Mouse (Mus musculus): ENCODE measurements around the gene Etl4. TPM values are rescaled to one million over a fixed set of nuclear protein-coding genes. Genes with fewer than 3 reads are reported as not detected.

Gene Etl4
- polyA plus RNA-seq, 1 experiment from 2014 or later = 28.4 TPM

- no peak for ATAC-seq (ENCODE audit: insufficient number of reproducible peaks, insufficient read depth, low FRiP score, low TSS enrichment)
- H3K9me3 ChIP-seq = no peaks in the 10 kb centered on the region
- no peaks in the 10 kb centered on the region for H3K27me3 ChIP-seq
- no peak overlapping the region for H3K27ac ChIP-seq
- WGBS = 57% methylated on average over 2 of the region's 2 CpGs
- H3K9ac ChIP-seq = no peak overlapping the region
- H3K36me3 ChIP-seq = no peaks in the 10 kb centered on the region
- peaks cover 8% of the 10 kb centered on the region; the same call in 1 of the 2 replicates for H3K4me1 ChIP-seq
- H3K4me2 ChIP-seq (replicated peaks) = no peak overlapping the region
- no peak overlapping the region for H3K4me3 ChIP-seq
These were observed 608.9 kb downstream of the Etl4 start for GRCm38 (mm10) chr2:20518506-20518905.

GRCm38 (mm10) chr2:20519447-20520098 is 610.0 kb downstream of the Etl4 start:
- ATAC-seq (ENCODE audit: insufficient number of reproducible peaks, insufficient read depth, low FRiP score, low TSS enrichment) = peak; percentile 74
- H3K27me3 ChIP-seq = no peaks in the 10 kb centered on the region
- H3K4me2 ChIP-seq (replicated peaks) = peak overlapping the region; percentile 73
- peak overlapping the region; percentile 83 for H3K27ac ChIP-seq
- peak overlapping the region; percentile 55 for H3K4me3 ChIP-seq
- under 1% methylated on average over 39 of the region's 39 CpGs for WGBS
- no peaks in the 10 kb centered on the region for H3K36me3 ChIP-seq
- no peaks in the 10 kb centered on the region for H3K9me3 ChIP-seq
- peak overlapping the region; percentile 75 for H3K9ac ChIP-seq
- peaks cover 8% of the 10 kb centered on the region; the same call in 1 of the 2 replicates for H3K4me1 ChIP-seq

- H3K9me3 ChIP-seq = no peaks in the 10 kb centered on the region
- H3K27me3 ChIP-seq = no peaks in the 10 kb centered on the region
- peak overlapping the region; percentile 75 for H3K9ac ChIP-seq
- ATAC-seq (ENCODE audit: insufficient number of reproducible peaks, insufficient read depth, low FRiP score, low TSS enrichment) = no peak
- under 1% methylated on average over 12 of the region's 12 CpGs for WGBS
- peak overlapping the region; percentile 73 for H3K4me2 ChIP-seq (replicated peaks)
- H3K27ac ChIP-seq = peak overlapping the region; percentile 83
- peaks cover 8% of the 10 kb centered on the region; the same call in 1 of the 2 replicates for H3K4me1 ChIP-seq
- H3K4me3 ChIP-seq = peak overlapping the region; percentile 55
- H3K36me3 ChIP-seq = no peaks in the 10 kb centered on the region
These were observed 610.5 kb downstream of the Etl4 start for GRCm38 (mm10) chr2:20520099-20520475.

- H3K36me3 ChIP-seq = no peaks in the 10 kb centered on the region
- peak overlapping the region; percentile 55 for H3K4me3 ChIP-seq
- H3K4me2 ChIP-seq (replicated peaks) = peak overlapping the region; percentile 73
- 25% methylated on average over 23 of the region's 23 CpGs for WGBS
- H3K27ac ChIP-seq = no peak overlapping the region
- no peaks in the 10 kb centered on the region for H3K9me3 ChIP-seq
- peaks cover 9% of the 10 kb centered on the region; the same call in 1 of the 2 replicates for H3K4me1 ChIP-seq
- no peak for ATAC-seq (ENCODE audit: insufficient number of reproducible peaks, insufficient read depth, low FRiP score, low TSS enrichment)
- H3K9ac ChIP-seq = peak overlapping the region; percentile 75
- H3K27me3 ChIP-seq = no peaks in the 10 kb centered on the region
These were observed 611.3 kb downstream of the Etl4 start for GRCm38 (mm10) chr2:20520636-20521595.

- WGBS = 45% methylated on average over 11 of the region's 11 CpGs
- H3K27ac ChIP-seq = no peak overlapping the region
- H3K4me3 ChIP-seq = no peak overlapping the region
- H3K4me1 ChIP-seq = peaks cover 13% of the 10 kb centered on the region; the same call in 1 of the 2 replicates
- ATAC-seq (ENCODE audit: insufficient number of reproducible peaks, insufficient read depth, low FRiP score, low TSS enrichment) = no peak
- H3K9me3 ChIP-seq = no peaks in the 10 kb centered on the region
- H3K36me3 ChIP-seq = no peaks in the 10 kb centered on the region
- H3K9ac ChIP-seq = no peak overlapping the region
- no peaks in the 10 kb centered on the region for H3K27me3 ChIP-seq
- peak overlapping the region; percentile 73 for H3K4me2 ChIP-seq (replicated peaks)
These were observed 612.2 kb downstream of the Etl4 start for GRCm38 (mm10) chr2:20521686-20522285.

- H3K27me3 ChIP-seq = no peaks in the 10 kb centered on the region
- peaks cover 13% of the 10 kb centered on the region; the same call in 1 of the 2 replicates for H3K4me1 ChIP-seq
- WGBS = 83% methylated on average over 3 of the region's 3 CpGs
- no peak overlapping the region for H3K4me2 ChIP-seq (replicated peaks)
- H3K9ac ChIP-seq = no peak overlapping the region
- H3K9me3 ChIP-seq = no peaks in the 10 kb centered on the region
- H3K36me3 ChIP-seq = no peaks in the 10 kb centered on the region
- ATAC-seq (ENCODE audit: insufficient number of reproducible peaks, insufficient read depth, low FRiP score, low TSS enrichment) = no peak
- H3K4me3 ChIP-seq = no peak overlapping the region
- H3K27ac ChIP-seq = no peak overlapping the region
These were observed 614.1 kb downstream of the Etl4 start for GRCm38 (mm10) chr2:20523636-20524035.

- Histone ChIP-seq H3K4me3 (no peak overlapping the region), H3K4me2 (replicated peaks) (no peak overlapping the region), H3K36me3 (0 out of 2 replicates have a peak, but pooled peaks cover 7% of the 10 kb centered on the region), H3K9ac (no peak overlapping the region), H3K9me3 (no peaks in the 10 kb centered on the region), H3K27ac (no peak overlapping the region), H3K27me3 (no peaks in the 10 kb centered on the region), H3K4me1 (0 out of 2 replicates have a peak, but pooled peaks cover 8% of the 10 kb centered on the region)
- WGBS = 23% methylated on average over 4 of the region's 4 CpGs
- ATAC-seq (ENCODE audit: insufficient number of reproducible peaks, insufficient read depth, low FRiP score, low TSS enrichment) = no peak
These were observed 616.5 kb downstream of the Etl4 start for GRCm38 (mm10) chr2:20525879-20526593.

- no peak for ATAC-seq (ENCODE audit: insufficient number of reproducible peaks, insufficient read depth, low FRiP score, low TSS enrichment)
- no peaks in the 10 kb centered on the region for H3K27me3 ChIP-seq
- H3K4me1 ChIP-seq = 0 out of 2 replicates have a peak, but pooled peaks cover 5% of the 10 kb centered on the region
- no peak overlapping the region for H3K27ac ChIP-seq
- WGBS = 94% methylated on average over 3 of the region's 3 CpGs
- H3K4me3 ChIP-seq = no peak overlapping the region
- no peaks in the 10 kb centered on the region for H3K9me3 ChIP-seq
- H3K36me3 ChIP-seq = 0 out of 2 replicates have a peak, but pooled peaks cover 7% of the 10 kb centered on the region
- H3K4me2 ChIP-seq (replicated peaks) = no peak overlapping the region
- H3K9ac ChIP-seq = no peak overlapping the region
These were observed 617.3 kb downstream of the Etl4 start for GRCm38 (mm10) chr2:20526856-20527255.

- H3K9me3 ChIP-seq = no peaks in the 10 kb centered on the region
- H3K4me2 ChIP-seq (replicated peaks) = no peak overlapping the region
- no peak for ATAC-seq (ENCODE audit: insufficient number of reproducible peaks, insufficient read depth, low FRiP score, low TSS enrichment)
- H3K27ac ChIP-seq = no peak overlapping the region
- H3K9ac ChIP-seq = no peak overlapping the region
- H3K27me3 ChIP-seq = no peaks in the 10 kb centered on the region
- no peak overlapping the region for H3K4me3 ChIP-seq
- 57% methylated on average over 3 of the region's 3 CpGs for WGBS
- H3K36me3 ChIP-seq = 0 out of 2 replicates have a peak, but pooled peaks cover 7% of the 10 kb centered on the region
- no peaks in the 10 kb centered on the region for H3K4me1 ChIP-seq
These were observed 623.0 kb downstream of the Etl4 start for GRCm38 (mm10) chr2:20532623-20533022.

GRCm38 (mm10) chr2:20537785-20538184 is 628.2 kb downstream of the Etl4 start:
- H3K27me3 ChIP-seq = no peaks in the 10 kb centered on the region
- no peaks in the 10 kb centered on the region for H3K9me3 ChIP-seq
- no peak for ATAC-seq (ENCODE audit: insufficient number of reproducible peaks, insufficient read depth, low FRiP score, low TSS enrichment)
- no peaks in the 10 kb centered on the region for H3K4me1 ChIP-seq
- H3K36me3 ChIP-seq = no peaks in the 10 kb centered on the region
- 62% methylated on average over 6 of the region's 6 CpGs for whole genome bisulfite sequencing
- H3K9ac ChIP-seq = no peak overlapping the region
- H3K27ac ChIP-seq = no peak overlapping the region
- no peak overlapping the region for H3K4me2 ChIP-seq (replicated peaks)
- no peak overlapping the region for H3K4me3 ChIP-seq

- Histone ChIP-seq H3K9me3 (no peaks in the 10 kb centered on the region), H3K9ac (no peak overlapping the region), H3K4me1 (no peaks in the 10 kb centered on the region), H3K4me3 (no peak overlapping the region), H3K27ac (no peak overlapping the region), H3K4me2 (replicated peaks) (no peak overlapping the region), H3K27me3 (no peaks in the 10 kb centered on the region), H3K36me3 (no peaks in the 10 kb centered on the region)
- 85% methylated on average over 4 of the region's 4 CpGs for WGBS
- ATAC-seq (ENCODE audit: insufficient number of reproducible peaks, insufficient read depth, low FRiP score, low TSS enrichment) = no peak
These were observed 629.3 kb downstream of the Etl4 start for GRCm38 (mm10) chr2:20538871-20539270.

Measured in embryonic facial prominence, embryonic 12.5 days (tissue).